Mouse (Mus musculus) hindbrain, embryonic 12.5 days (tissue): ENCODE measurements around the gene Sufu. TPM values are rescaled to one million over a fixed set of nuclear protein-coding genes. Genes with fewer than 3 reads are reported as not detected.
A peak's percentile ranks its signal among the peaks of the same experiment; 100 is the strongest.

Experiments used
- ATAC-seq: fragments of 200-750 bp; cut with Nextera tagmentation; 2 replicates; pipeline ENCODE4 v1.8.0; 2017; ENCODE audit warnings: moderate TSS enrichment; ENCODE audit not compliant: low FRiP score
- H3K27ac ChIP-seq: fragments of 300-500 bp; sonication (generic); 2 replicates; pipeline ENCODE4 v1.5.1; 2016; ENCODE audit warnings: mild to moderate bottlenecking
- H3K27me3 ChIP-seq: fragments of 300-500 bp; sonication (generic); 2 replicates; pipeline ENCODE4 v1.6.1; 2016; ENCODE audit warnings: mild to moderate bottlenecking
- H3K36me3 ChIP-seq: fragments of 300-500 bp; sonication (generic); 2 replicates; pipeline ENCODE4 v1.6.1; 2016; ENCODE audit warnings: mild to moderate bottlenecking
- H3K4me1 ChIP-seq: fragments of 300-500 bp; sonication (generic); 2 replicates; pipeline ENCODE4 v1.6.1; 2016
- H3K4me2 ChIP-seq: fragments of 300-500 bp; sonication (generic); replicated peaks from 2 replicates; pipeline ENCODE4 v1.6.1; 2016; ENCODE audit warnings: mild to moderate bottlenecking
- H3K4me3 ChIP-seq: fragments of 300-500 bp; sonication (generic); 2 replicates; pipeline ENCODE4 v1.5.1; 2016; ENCODE audit warnings: mild to moderate bottlenecking
- H3K9ac ChIP-seq: fragments of 300-500 bp; sonication (generic); 2 replicates; pipeline ENCODE4 v1.6.1; 2016; ENCODE audit warnings: mild to moderate bottlenecking, moderate library complexity
- H3K9me3 ChIP-seq: fragments of 300-500 bp; sonication (generic); replicated peaks from 2 replicates; pipeline ENCODE4 v1.6.1; 2016; ENCODE audit warnings: mild to moderate bottlenecking
- WGBS: fragments of 180-500 bp; shearing (Covaris S2); methylation state at CpG from one replicate; pipeline ENCODE4 v1.1.7; 2016; 5-methylcytosine and 5-hydroxymethylcytosine counted together
- polyA plus RNA-seq: library from polyadenylated mRNA; unstranded; fragments of >200 nt; fragmentation: Nextera tagmentation; extraction: Ambion mirVana; gene quantifications from 2 replicates; pipeline ENCODE4 v1.2.1, GENCODE M21; 2016

The Sufu gene
- polyA plus RNA-seq, 1 experiment from 2014 or later, result 39.3 TPM

GRCm38 (mm10) chr19:46456018-46456735 lies 59.5 kb downstream of the Sufu start:
- Histone ChIP-seq H3K4me3 (no peak overlapping the region), H3K36me3 (peaks cover 61% of the 10 kb centered on the region), H3K4me1 (peaks cover 30% of the 10 kb centered on the region), H3K9ac (no peak overlapping the region), H3K9me3 (no peaks in the 10 kb centered on the region), H3K27me3 (no peaks in the 10 kb centered on the region), H3K27ac (peak overlapping the region; percentile 69; the same call in 1 of the 2 replicates), H3K4me2 (no peak overlapping the region)
- ATAC-seq, result no peak
- 82% methylated on average over 5 of the region's 5 CpGs for WGBS

- Histone ChIP-seq H3K36me3 (peaks cover 62% of the 10 kb centered on the region), H3K27me3 (no peaks in the 10 kb centered on the region), H3K9me3 (no peaks in the 10 kb centered on the region), H3K4me3 (no peak overlapping the region), H3K9ac (no peak overlapping the region), H3K4me1 (peaks cover 16% of the 10 kb centered on the region), H3K4me2 (no peak overlapping the region), H3K27ac (no peak overlapping the region)
- whole genome bisulfite sequencing, result 92% methylated on average over 5 of the region's 5 CpGs
- no peak for ATAC-seq
Observed at GRCm38 (mm10) chr19:46457798-46458197, 61.1 kb downstream of the Sufu start.

GRCm38 (mm10) chr19:46459256-46459655 lies 62.6 kb downstream of the Sufu start:
- no peak for ATAC-seq
- Histone ChIP-seq H3K27ac (0 out of 2 replicates have a peak overlapping the region, but pooled peaks have one; percentile 4), H3K9ac (no peak overlapping the region), H3K36me3 (peaks cover 63% of the 10 kb centered on the region), H3K4me2 (no peak overlapping the region), H3K9me3 (no peaks in the 10 kb centered on the region), H3K4me3 (no peak overlapping the region), H3K27me3 (no peaks in the 10 kb centered on the region), H3K4me1 (peaks cover 13% of the 10 kb centered on the region)
- WGBS, result 85% methylated on average over 10 of the region's 10 CpGs

- Histone ChIP-seq H3K4me3 (no peak overlapping the region), H3K27ac (no peak overlapping the region), H3K9ac (no peak overlapping the region), H3K4me2 (no peak overlapping the region), H3K36me3 (peaks cover 58% of the 10 kb centered on the region), H3K4me1 (peaks cover 8% of the 10 kb centered on the region), H3K9me3 (no peaks in the 10 kb centered on the region), H3K27me3 (no peaks in the 10 kb centered on the region)
- ATAC-seq, result no peak
- WGBS, result 85% methylated on average over 2 of the region's 2 CpGs
Observed at GRCm38 (mm10) chr19:46459889-46460288, 63.2 kb downstream of the Sufu start.

GRCm38 (mm10) chr19:46462574-46462973 lies 65.9 kb downstream of the Sufu start:
- no peak overlapping the region for H3K27ac ChIP-seq
- no peak overlapping the region for H3K9ac ChIP-seq
- H3K4me1 ChIP-seq, result no peaks in the 10 kb centered on the region; the same call in 1 of the 2 replicates
- 94% methylated on average over 3 of the region's 3 CpGs for WGBS
- no peak for ATAC-seq
- H3K4me2 ChIP-seq, result no peak overlapping the region
- no peaks in the 10 kb centered on the region for H3K27me3 ChIP-seq
- peaks cover 42% of the 10 kb centered on the region for H3K36me3 ChIP-seq
- no peaks in the 10 kb centered on the region for H3K9me3 ChIP-seq
- no peak overlapping the region for H3K4me3 ChIP-seq

GRCm38 (mm10) chr19:46463446-46463845 lies 66.8 kb downstream of the Sufu start:
- WGBS, result 96% methylated on average over 4 of the region's 4 CpGs
- H3K9me3 ChIP-seq, result no peaks in the 10 kb centered on the region
- no peak overlapping the region for H3K4me3 ChIP-seq
- no peaks in the 10 kb centered on the region; the same call in 1 of the 2 replicates for H3K4me1 ChIP-seq
- H3K9ac ChIP-seq, result no peak overlapping the region
- H3K27ac ChIP-seq, result no peak overlapping the region
- no peak overlapping the region for H3K4me2 ChIP-seq
- H3K27me3 ChIP-seq, result no peaks in the 10 kb centered on the region
- no peak for ATAC-seq
- H3K36me3 ChIP-seq, result peaks cover 35% of the 10 kb centered on the region

- no peak overlapping the region for H3K4me2 ChIP-seq
- no peak overlapping the region for H3K9ac ChIP-seq
- no peak overlapping the region for H3K27ac ChIP-seq
- H3K36me3 ChIP-seq, result peaks cover 14% of the 10 kb centered on the region; the same call in 1 of the 2 replicates
- no peak overlapping the region for H3K4me3 ChIP-seq
- WGBS, result 83% methylated on average over 6 of the region's 6 CpGs
- H3K4me1 ChIP-seq, result peaks cover 17% of the 10 kb centered on the region
- H3K9me3 ChIP-seq, result no peaks in the 10 kb centered on the region
- no peak for ATAC-seq
- H3K27me3 ChIP-seq, result no peaks in the 10 kb centered on the region
Observed at GRCm38 (mm10) chr19:46466160-46466559, 69.5 kb downstream of the Sufu start.

- H3K9me3 ChIP-seq, result no peaks in the 10 kb centered on the region
- H3K9ac ChIP-seq, result no peak overlapping the region
- no peak overlapping the region for H3K4me2 ChIP-seq
- 0 out of 2 replicates have a peak, but pooled peaks cover 9% of the 10 kb centered on the region for H3K36me3 ChIP-seq
- H3K4me3 ChIP-seq, result no peak overlapping the region
- no peak for ATAC-seq
- no peaks in the 10 kb centered on the region for H3K27me3 ChIP-seq
- peaks cover 27% of the 10 kb centered on the region for H3K4me1 ChIP-seq
- 63% methylated on average over 3 of the region's 3 CpGs for WGBS
- H3K27ac ChIP-seq, result no peak overlapping the region
Observed at GRCm38 (mm10) chr19:46467051-46467503, 70.4 kb downstream of the Sufu start.

- peak; percentile 46 for ATAC-seq
- Histone ChIP-seq H3K4me2 (no peak overlapping the region), H3K27me3 (no peaks in the 10 kb centered on the region), H3K9ac (no peak overlapping the region), H3K4me3 (no peak overlapping the region), H3K4me1 (peaks cover 33% of the 10 kb centered on the region), H3K9me3 (no peaks in the 10 kb centered on the region), H3K36me3 (peaks cover 28% of the 10 kb centered on the region), H3K27ac (peak overlapping the region; percentile 76)
- WGBS, result 30% methylated on average over 17 of the region's 17 CpGs
Observed at GRCm38 (mm10) chr19:46470364-46471240, 73.9 kb downstream of the Sufu start.

- Histone ChIP-seq H3K4me1 (peaks cover 36% of the 10 kb centered on the region), H3K9me3 (no peaks in the 10 kb centered on the region), H3K9ac (peak overlapping the region; percentile 33; the same call in 1 of the 2 replicates), H3K27ac (peak overlapping the region; percentile 76), H3K4me2 (no peak overlapping the region), H3K36me3 (peaks cover 33% of the 10 kb centered on the region), H3K4me3 (no peak overlapping the region), H3K27me3 (no peaks in the 10 kb centered on the region)
- no peak for ATAC-seq
- 18% methylated on average over 10 of the region's 10 CpGs for WGBS
Observed at GRCm38 (mm10) chr19:46471324-46472093, 74.8 kb downstream of the Sufu start.

- Histone ChIP-seq H3K9ac (no peak overlapping the region), H3K27me3 (no peaks in the 10 kb centered on the region), H3K9me3 (0 out of 2 replicates have a peak, but pooled peaks cover 3% of the 10 kb centered on the region), H3K4me3 (no peak overlapping the region), H3K36me3 (peaks cover 38% of the 10 kb centered on the region), H3K4me2 (no peak overlapping the region), H3K27ac (peak overlapping the region; percentile 40; the same call in 1 of the 2 replicates), H3K4me1 (peaks cover 45% of the 10 kb centered on the region)
- 30% methylated on average over 10 of the region's 10 CpGs for WGBS
- 0 out of 2 replicates have a peak, but pooled peaks have one; percentile 24 for ATAC-seq
Observed at GRCm38 (mm10) chr19:46477432-46477845, 80.7 kb downstream of the Sufu start.
